Mouse (Mus musculus) forebrain, postnatal 0 days (tissue): ENCODE measurements at regions not wholly inside any gene's neighbourhood (a gene's known extent, or its start where the extent isn't known, plus 50 kb on each side); places are given as distances from the start of the nearest gene placed in this dataset.

Experiments
- ATAC-seq: fragments of 200-750 bp; cut with Nextera tagmentation; 2 replicates; pipeline ENCODE4 v1.8.0; 2017; ENCODE audit warnings: mild to moderate bottlenecking, moderate library complexity
- DNase-seq: peaks from one replicate; pipeline ENCODE4 v3.0.0-alpha.2; 2015
- H3K27ac ChIP-seq: fragments of 300-500 bp; sonication (generic); 2 replicates; pipeline ENCODE4 v1.5.1; 2014; ENCODE audit warnings: low read depth, mild to moderate bottlenecking, antibody characterized with exemption, low read length, moderate library complexity, mixed read lengths
- H3K27me3 ChIP-seq: fragments of 300-500 bp; sonication (generic); 2 replicates; pipeline ENCODE4 v1.6.1; 2014; ENCODE audit warnings: mild to moderate bottlenecking, low read length, mixed read lengths; ENCODE audit not compliant: insufficient read depth
- H3K36me3 ChIP-seq: fragments of 300-500 bp; sonication (generic); 2 replicates; pipeline ENCODE4 v1.6.1; 2014; ENCODE audit warnings: mild to moderate bottlenecking, moderate library complexity; ENCODE audit not compliant: insufficient read depth
- H3K4me1 ChIP-seq: fragments of 300-500 bp; sonication (generic); 2 replicates; pipeline ENCODE4 v1.6.1; 2014; ENCODE audit warnings: antibody characterized with exemption; ENCODE audit not compliant: insufficient read depth
- H3K4me2 ChIP-seq: fragments of 300-500 bp; sonication (generic); 2 replicates; pipeline ENCODE4 v1.6.1; 2014; ENCODE audit warnings: low read depth, mild to moderate bottlenecking, moderate library complexity
- H3K4me3 ChIP-seq: fragments of 300-500 bp; sonication (generic); 2 replicates; pipeline ENCODE4 v1.5.1; 2014; ENCODE audit warnings: low read depth, low read length, mixed read lengths
- H3K9ac ChIP-seq: fragments of 300-500 bp; sonication (generic); 2 replicates; pipeline ENCODE4 v1.6.1; 2014; ENCODE audit warnings: mild to moderate bottlenecking
- H3K9me3 ChIP-seq: fragments of 300-500 bp; sonication (generic); 2 replicates; pipeline ENCODE4 v1.6.1; 2016; ENCODE audit warnings: low read length
- CTCF ChIP-seq: sonication (generic); IDR thresholded peaks from 2 replicates; pipeline ENCODE4 v1.5.1; 2016; ENCODE audit warnings: antibody characterized with exemption, control low read depth, low read depth
- WGBS: fragments of 180-500 bp; shearing (Covaris S2); extraction: QIAGEN DNeasy Blood & Tissue Kit; methylation state at CpG from one replicate; pipeline ENCODE4 v1.1.7; 2014; 5-methylcytosine and 5-hydroxymethylcytosine counted together

GRCm38 (mm10) chr12:45125866-45126265 lies 51.4 kb upstream of the Stxbp6 start:
- no peak overlapping the region for H3K9ac ChIP-seq
- no peak for TF ChIP-seq CTCF
- H3K4me3 ChIP-seq = no peak overlapping the region
- no peaks in the 10 kb centered on the region for H3K36me3 ChIP-seq
- ATAC-seq = no peak
- H3K9me3 ChIP-seq = no peaks in the 10 kb centered on the region
- no peaks in the 10 kb centered on the region for H3K4me1 ChIP-seq
- H3K27me3 ChIP-seq = no peaks in the 10 kb centered on the region
- H3K27ac ChIP-seq = no peak overlapping the region
- H3K4me2 ChIP-seq = no peak overlapping the region
- WGBS = 68% methylated on average over 3 of the region's 3 CpGs
- no peak for DNase-seq
